Mouse (Mus musculus) common myeloid progenitor, adult 5-6 weeks (primary cell): ENCODE data around the gene Dzip3. TPM values are rescaled to one million over a fixed set of nuclear protein-coding genes. Genes with fewer than 3 reads are reported as not detected.

Experiments used
- total RNA-seq: library from RNA; stranded (forward); fragments of 200-1000, 187-1606 nt; gene quantifications from 2 replicates; pipeline ENCODE4 v1.2.3, GENCODE M21; 2017

Dzip3 gene
- total RNA-seq, 1 experiment from 2014 or later = 39.6 TPM

Other genes with a start within 250 kb of the Dzip3 start
- gene Trat1, start 222.1 kb downstream of the Dzip3 start, total RNA-seq = 0.18 and 7.4 TPM in 2 replicates
- not detected in 2 replicates for gene Retnlb, start 177.3 kb downstream of the Dzip3 start, total RNA-seq
- gene Retnla, start 151.6 kb downstream of the Dzip3 start, total RNA-seq = not detected in 2 replicates
- gene Retnlg, start 121.5 kb downstream of the Dzip3 start, total RNA-seq = 5.0 and 8.2 TPM in 2 replicates
- gene Cip2a, start within 50 bp of the Dzip3 start, total RNA-seq = 117 and 145 TPM in 2 replicates
- not detected in 2 replicates for gene Myh15, start 63.3 kb upstream of the Dzip3 start, total RNA-seq